ENCODE assay signal across 8 mouse cellular contexts in genomic region chr10:81321436-81321835, GRCm38 (mm10). TPM values are rescaled to one million over a fixed set of nuclear protein-coding genes. Genes with fewer than 3 reads are reported as not detected.
A peak's percentile ranks its signal among the peaks of the same experiment; 100 is the strongest.
DNase-seq lines count a peak whose midpoint lies in the region; ATAC-seq and TF ChIP-seq lines count a peak whose summit lies in the region.

No protein-coding gene starts in this region.

- intact Hi-C loops in gastrocnemius, postnatal 36 days (cut with DNase I): loop anchor here (2.0 kb wide), 1 partner anchor 29 kb away; the partner anchor contains the start of gene Pip5k1c

- peak overlapping the region; percentile 88 for H3K27ac ChIP-seq in spleen, adult 2 months (ENCODE audit: insufficient read depth, low read length)
- H3K27ac ChIP-seq in limb, embryonic 13.5 days: peak overlapping the region; percentile 63; the same call in 1 of the 2 replicates
- H3K27ac ChIP-seq in stomach, embryonic 15.5 days: peak overlapping the region; percentile 92

- DNase-seq in cerebellum, adult 9-10 months: peak; percentile 69
- DNase-seq in cerebellum, adult 8-10 months: no peak
- DNase-seq in spleen, adult 2 months (ENCODE audit: low read depth in 1 of 2, low spot score in 2 of 2): no peak
- no peak for DNase-seq in spleen, postnatal 10 days (ENCODE audit: low spot score in 2 of 2)
- no peak for DNase-seq in thymus, postnatal 36 days
- DNase-seq in gastrocnemius, postnatal 36 days: no peak

- H3K4me3 ChIP-seq in spleen, adult 2 months (ENCODE audit: extremely low read depth, insufficient read depth, insufficient read length): peak overlapping the region; percentile 73
- peak overlapping the region; percentile 96 for H3K4me3 ChIP-seq in limb, embryonic 13.5 days
- H3K4me3 ChIP-seq in stomach, embryonic 15.5 days (replicated peaks): peak overlapping the region; percentile 99

- WGBS in spleen, adult 2 months: 2% methylated on average over 20 of the region's 20 CpGs
- 3% methylated on average over 20 of the region's 20 CpGs for WGBS in limb, embryonic 13.5 days
- 2% methylated on average over 20 of the region's 20 CpGs for WGBS in stomach, embryonic 15.5 days

- no peaks in the 10 kb centered on the region for H3K9me3 ChIP-seq in limb, embryonic 13.5 days
- H3K9me3 ChIP-seq in stomach, embryonic 15.5 days: no peaks in the 10 kb centered on the region

- ATAC-seq in limb, embryonic 13.5 days (ENCODE audit: low FRiP score, low read depth): no peak
- no peak for ATAC-seq in stomach, embryonic 15.5 days (ENCODE audit: insufficient read depth, low FRiP score, low read depth)

- H3K27me3 ChIP-seq in spleen, adult 2 months (ENCODE audit: control insufficient read depth, insufficient read depth, low read length): no peaks in the 10 kb centered on the region
- no peaks in the 10 kb centered on the region for H3K27me3 ChIP-seq in limb, embryonic 13.5 days
- H3K27me3 ChIP-seq in stomach, embryonic 15.5 days (replicated peaks): no peaks in the 10 kb centered on the region

- H3K36me3 ChIP-seq in spleen, adult 2 months (ENCODE audit: control insufficient read depth, insufficient read depth, low read length): peaks cover 42% of the 10 kb centered on the region
- peaks cover 68% of the 10 kb centered on the region for H3K36me3 ChIP-seq in limb, embryonic 13.5 days
- H3K36me3 ChIP-seq in stomach, embryonic 15.5 days: peaks cover 52% of the 10 kb centered on the region

- peaks cover 9% of the 10 kb centered on the region; the same call in 1 of the 2 replicates for H3K4me1 ChIP-seq in spleen, adult 2 months (ENCODE audit: control insufficient read depth, insufficient read depth, insufficient read length)
- H3K4me1 ChIP-seq in limb, embryonic 13.5 days: peaks cover 43% of the 10 kb centered on the region
- peaks cover 40% of the 10 kb centered on the region for H3K4me1 ChIP-seq in stomach, embryonic 15.5 days

- no peak for TF ChIP-seq CTCF in spleen, adult 2 months (IDR thresholded peaks at IDR 0.05; ENCODE audit: extremely low read depth, insufficient read depth, insufficient read length, insufficient replicate concordance)

- peak overlapping the region; percentile 91 for H3K4me2 ChIP-seq in limb, embryonic 13.5 days (replicated peaks)
- peak overlapping the region; percentile 65 for H3K4me2 ChIP-seq in stomach, embryonic 15.5 days

- peak overlapping the region; percentile 95 for H3K9ac ChIP-seq in limb, embryonic 13.5 days
- H3K9ac ChIP-seq in stomach, embryonic 15.5 days: peak overlapping the region; percentile 92

- TF ChIP-seq POLR2A in spleen, adult 2 months (IDR thresholded peaks at IDR 0.05; ENCODE audit: low read depth, low read length): no peak

RNA-seq across cellular contexts. Expression of gene Cactin, which starts 0.5 kb away (rescaled TPM):
- polyA plus RNA-seq in spleen, adult 2 months (2012; rRNA removed): 38.6 and 44.8 TPM in 2 replicates
- polyA plus RNA-seq in limb, embryonic 13.5 days (2015; fragmentation: Nextera tagmentation; extraction: Ambion mirVana): 41.8 and 42.3 TPM in 2 replicates
- 40.5 and 40.9 TPM in 2 replicates for polyA plus RNA-seq in stomach, embryonic 15.5 days (2015; fragmentation: Nextera tagmentation; extraction: Ambion mirVana)
- total RNA-seq in gastrocnemius, postnatal 36 days (2021): 10 to 100 TPM in 1 of 2 experiments, 1 to 10 TPM in 1; 7.6 to 10.2 TPM

RNA-seq across cellular contexts. Expression of gene Tbxa2r, which starts 7.1 kb away (rescaled TPM):
- 68.1 and 92.5 TPM in 2 replicates for polyA plus RNA-seq in spleen, adult 2 months (2012; rRNA removed)
- 5.2 and 7.8 TPM in 2 replicates for polyA plus RNA-seq in limb, embryonic 13.5 days (2015; fragmentation: Nextera tagmentation; extraction: Ambion mirVana)
- polyA plus RNA-seq in stomach, embryonic 15.5 days (2015; fragmentation: Nextera tagmentation; extraction: Ambion mirVana): 23.5 and 25.3 TPM in 2 replicates
- total RNA-seq in gastrocnemius, postnatal 36 days (2021): under 1 TPM; 0.87 to 0.99 TPM

RNA-seq across cellular contexts. Expression of gene Gipc3, which starts 21.6 kb away (rescaled TPM):
- 1.3 and 1.7 TPM in 2 replicates for polyA plus RNA-seq in spleen, adult 2 months (2012; rRNA removed)
- 0.06 TPM in 1 of 2 replicates, not detected in the other for polyA plus RNA-seq in limb, embryonic 13.5 days (2015; fragmentation: Nextera tagmentation; extraction: Ambion mirVana)
- polyA plus RNA-seq in stomach, embryonic 15.5 days (2015; fragmentation: Nextera tagmentation; extraction: Ambion mirVana): 0.04 and 0.12 TPM in 2 replicates
- total RNA-seq in gastrocnemius, postnatal 36 days (2021): 1 to 10 TPM; 1.1 to 1.3 TPM

RNA-seq across cellular contexts. Expression of gene Pip5k1c, which starts 28.7 kb away (rescaled TPM):
- 93.2 and 111 TPM in 2 replicates for polyA plus RNA-seq in spleen, adult 2 months (2012; rRNA removed)
- polyA plus RNA-seq in limb, embryonic 13.5 days (2015; fragmentation: Nextera tagmentation; extraction: Ambion mirVana): 51.5 and 58.5 TPM in 2 replicates
- 43.1 and 47.6 TPM in 2 replicates for polyA plus RNA-seq in stomach, embryonic 15.5 days (2015; fragmentation: Nextera tagmentation; extraction: Ambion mirVana)
- 10 to 100 TPM; 21.4 to 23.2 TPM for total RNA-seq in gastrocnemius, postnatal 36 days (2021)

RNA-seq across cellular contexts. Expression of gene Hmg20b, which starts 28.8 kb away (rescaled TPM):
- 74.8 and 92.9 TPM in 2 replicates for polyA plus RNA-seq in spleen, adult 2 months (2012; rRNA removed)
- 106 and 109 TPM in 2 replicates for polyA plus RNA-seq in limb, embryonic 13.5 days (2015; fragmentation: Nextera tagmentation; extraction: Ambion mirVana)
- polyA plus RNA-seq in stomach, embryonic 15.5 days (2015; fragmentation: Nextera tagmentation; extraction: Ambion mirVana): 78.8 and 79.1 TPM in 2 replicates
- 10 to 100 TPM; 19.7 to 20.9 TPM for total RNA-seq in gastrocnemius, postnatal 36 days (2021)
